Mouse (Mus musculus): Measurements from ENCODE around the gene Tmc3.

Tmc3 gene

GRCm38 (mm10) chr7:83598997-83599912 lies 14.5 kb downstream of the Tmc3 start:
- in situ Hi-C loops (cut with MboI, MseI), result no loop called here

DNA sequence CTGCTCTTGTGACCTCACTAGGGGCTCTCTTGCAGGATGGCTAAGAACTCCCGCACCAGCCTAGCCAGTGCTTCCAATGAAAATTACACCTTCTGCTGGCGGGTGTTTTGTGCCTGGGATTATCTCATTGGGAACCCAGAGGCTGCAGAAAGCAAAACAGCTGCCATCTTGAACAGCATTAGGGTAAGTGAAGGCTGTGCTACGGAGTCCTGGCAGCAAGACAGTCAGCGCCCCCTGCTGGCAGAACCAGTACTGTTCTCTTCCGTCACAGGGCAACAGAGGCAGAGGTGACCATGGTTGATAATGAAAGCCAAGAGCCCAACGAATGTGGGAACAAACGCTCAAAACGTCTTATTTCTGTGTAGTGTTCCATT lies 15.2 kb downstream of the Tmc3 start:
- in situ Hi-C loops (cut with MboI, MseI), result no loop called here

- in situ Hi-C loops (cut with MboI, MseI), result no loop called here
These were observed 19.6 kb downstream of the Tmc3 start for GRCm38 (mm10) chr7:83604180-83604944.

- in situ Hi-C loops (cut with MboI, MseI), result no loop called here
These were observed 22.1 kb downstream of the Tmc3 start for GRCm38 (mm10) chr7:83606796-83607195.

- in situ Hi-C loops (cut with MboI, MseI), result no loop called here
These were observed 25.2 kb downstream of the Tmc3 start for GRCm38 (mm10) chr7:83609891-83610290.

GRCm38 (mm10) chr7:83611886-83612285 lies 27.2 kb downstream of the Tmc3 start:
- in situ Hi-C loops (cut with MboI, MseI), result no loop called here

GRCm38 (mm10) chr7:83615272-83615671 lies 30.5 kb downstream of the Tmc3 start:
- in situ Hi-C loops (cut with MboI, MseI), result no loop called here

DNA sequence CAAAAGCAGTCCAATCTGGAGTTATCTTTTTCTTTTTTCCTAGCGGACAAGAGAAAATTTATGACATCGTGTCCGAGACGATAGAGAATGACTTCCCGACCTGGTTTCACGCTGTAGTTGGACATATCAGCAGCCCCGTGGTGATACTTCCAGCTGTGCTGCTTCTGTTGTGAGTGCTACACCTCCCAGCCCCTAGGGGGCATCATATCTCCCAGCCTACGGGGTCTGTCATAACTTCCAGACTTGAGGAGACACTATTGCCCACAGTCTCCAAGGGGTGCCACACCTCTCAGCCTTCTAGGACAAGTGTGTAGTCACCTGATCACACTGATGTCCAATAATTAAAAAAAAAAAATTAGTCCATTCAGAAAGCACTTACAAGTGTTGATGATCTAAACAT lies 31.1 kb downstream of the Tmc3 start:
- in situ Hi-C loops (cut with MboI, MseI), result no loop called here

DNA sequence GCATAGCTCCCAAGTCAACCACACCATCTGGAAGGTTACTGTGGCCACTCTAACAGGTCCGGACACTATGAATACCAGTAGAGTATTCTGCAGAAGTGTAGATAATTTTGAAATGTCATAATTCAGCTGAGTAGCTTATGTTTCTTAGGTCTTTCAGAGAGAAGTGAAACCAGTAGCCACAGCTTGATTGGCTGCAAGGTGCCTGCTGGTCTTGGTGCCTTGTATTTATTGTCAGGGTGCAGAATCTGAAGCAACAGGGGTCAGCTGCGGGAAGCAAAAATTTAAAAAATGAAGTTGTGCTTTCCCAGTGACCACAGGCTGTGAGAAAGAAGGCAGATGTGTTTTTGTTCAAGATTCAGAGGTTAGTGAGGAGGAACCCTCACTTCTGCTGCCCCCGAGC lies 31.5 kb downstream of the Tmc3 start:
- in situ Hi-C loops (cut with MboI, MseI), result no loop called here

DNA sequence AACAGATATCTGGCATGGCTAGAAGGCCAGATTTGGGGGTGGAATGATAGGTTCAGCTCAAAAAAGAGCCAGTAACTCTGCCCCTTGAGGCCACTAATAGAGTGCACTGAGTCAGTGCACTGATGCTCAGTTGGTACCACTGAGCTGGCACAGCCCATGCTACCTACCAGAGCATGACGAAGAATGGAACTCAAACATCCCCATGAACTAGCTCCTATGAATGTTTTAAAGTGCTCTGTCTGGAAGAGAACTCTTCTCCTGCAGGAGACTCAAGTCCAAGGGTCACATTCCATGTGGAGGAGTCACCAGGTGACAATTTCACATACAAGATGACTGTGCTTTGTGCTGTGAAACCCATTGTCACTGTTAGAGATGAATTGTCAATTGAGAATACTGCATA lies 34.0 kb downstream of the Tmc3 start:
- in situ Hi-C loops (cut with MboI, MseI), result no loop called here

DNA sequence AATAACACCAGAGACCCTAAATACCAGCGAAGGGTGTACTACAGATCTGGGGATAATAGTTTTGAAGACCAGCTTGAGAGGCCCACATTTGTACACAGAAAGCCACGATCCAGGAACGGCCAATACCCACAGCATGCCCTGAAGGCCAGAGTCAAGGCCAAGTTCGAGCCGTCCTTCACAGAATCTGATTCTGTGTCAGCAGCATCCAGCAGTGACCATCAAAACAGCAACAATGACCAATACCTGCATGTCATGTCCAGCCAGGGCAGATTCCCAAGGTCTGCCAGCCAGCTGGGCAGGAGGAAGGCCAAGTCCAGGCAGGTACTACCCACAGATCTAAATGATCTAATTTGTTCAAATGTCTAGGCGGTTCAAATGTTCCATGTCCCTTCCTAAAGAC lies 37.9 kb downstream of the Tmc3 start:
- in situ Hi-C loops (cut with MboI, MseI), result no loop called here

DNA sequence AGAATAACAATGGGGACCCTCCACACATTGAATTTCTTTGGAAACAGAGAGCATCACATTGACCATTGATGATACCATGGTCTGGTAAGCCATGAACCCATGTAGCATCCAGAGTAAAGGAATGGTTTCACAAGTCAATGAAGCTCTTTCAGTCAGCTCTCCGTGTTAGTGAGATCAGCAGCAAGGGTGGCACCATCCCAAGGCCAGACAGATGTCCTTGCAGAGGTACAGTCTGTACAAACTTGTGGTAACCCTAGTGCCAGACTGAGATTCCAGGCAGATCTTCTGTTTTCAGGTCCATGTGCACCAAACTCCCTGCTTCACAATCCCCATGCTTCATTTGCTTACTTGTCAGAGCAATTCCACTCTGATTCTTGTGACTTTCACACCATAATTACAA lies 39.3 kb downstream of the Tmc3 start:
- in situ Hi-C loops (cut with MboI, MseI), result no loop called here

GRCm38 (mm10) chr7:83626557-83627257 lies 42.0 kb downstream of the Tmc3 start:
- in situ Hi-C loops (cut with MboI, MseI), result loop anchor here (5.0 kb wide), 1 partner anchor 41 kb away; no protein-coding TSS in a partner anchor

GRCm38 (mm10) chr7:83627369-83627768 lies 42.6 kb downstream of the Tmc3 start:
- in situ Hi-C loops (cut with MboI, MseI), result loop anchor here (5.0 kb wide), 1 partner anchor 40 kb away; no protein-coding TSS in a partner anchor

- in situ Hi-C loops (cut with MboI, MseI), result loop anchor here (10.0 kb wide), 1 partner anchor 1386 kb away; no protein-coding TSS in a partner anchor
These were observed 46.5 kb downstream of the Tmc3 start for GRCm38 (mm10) chr7:83631073-83631827.

- in situ Hi-C loops (cut with MboI, MseI), result loop anchor here (10.0 kb wide), 1 partner anchor 1387 kb away; no protein-coding TSS in a partner anchor
These were observed 47.3 kb downstream of the Tmc3 start, which contains the start of gene Stard5 for GRCm38 (mm10) chr7:83631828-83632681. Stard5 (plus strand) TSS chr7:83631959.

- in situ Hi-C loops (cut with MboI, MseI), result loop anchor here (10.0 kb wide), 1 partner anchor 1388 kb away; no protein-coding TSS in a partner anchor
These were observed 48.0 kb downstream of the Tmc3 start for GRCm38 (mm10) chr7:83632682-83633120.

- in situ Hi-C loops (cut with MboI, MseI), result loop anchor here (10.0 kb wide), 1 partner anchor 1389 kb away; no protein-coding TSS in a partner anchor
These were observed 49.1 kb downstream of the Tmc3 start for GRCm38 (mm10) chr7:83633856-83634255.

DNA sequence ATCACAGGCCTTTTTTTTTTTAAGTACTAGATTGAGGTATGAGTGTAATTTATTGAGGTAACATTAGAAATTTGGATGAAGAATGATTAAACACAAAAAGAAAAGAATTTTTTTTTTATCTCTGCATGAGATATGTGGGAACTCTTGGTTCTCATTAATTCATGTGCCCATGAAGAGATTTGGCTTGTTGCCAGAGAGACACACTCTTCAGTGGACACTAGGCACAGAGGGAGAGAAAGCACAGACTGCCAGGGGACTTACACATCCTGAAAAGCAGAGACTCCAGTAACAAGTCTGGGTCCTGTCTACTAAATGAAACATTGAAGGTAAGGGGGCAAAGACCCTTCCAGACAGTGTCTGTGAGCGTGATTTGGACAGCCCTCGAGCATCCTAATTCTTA lies 51.0 kb downstream of the Tmc3 start:
- in situ Hi-C loops (cut with MboI, MseI), result loop anchor here (10.0 kb wide), 1 partner anchor 1391 kb away; no protein-coding TSS in a partner anchor

GRCm38 (mm10) chr7:83636425-83636824 lies 51.7 kb downstream of the Tmc3 start:
- in situ Hi-C loops (cut with MboI, MseI), result loop anchor here (10.0 kb wide), 1 partner anchor 1392 kb away; no protein-coding TSS in a partner anchor

Measured in T-helper 1 cell (primary cell).